Mouse (Mus musculus) neural tube, embryonic 13.5 days (tissue): ENCODE data around the gene Ank3. TPM values are rescaled to one million over a fixed set of nuclear protein-coding genes. Genes with fewer than 3 reads are reported as not detected.

Source experiments
- ATAC-seq: fragments of 200-750 bp; cut with Nextera tagmentation; 2 replicates; pipeline ENCODE4 v1.8.0; 2017; ENCODE audit warnings: low read depth, mild to moderate bottlenecking, moderate TSS enrichment, moderate library complexity
- H3K27ac ChIP-seq: fragments of 300-500 bp; sonication (generic); replicated peaks from 2 replicates; pipeline ENCODE4 v1.5.1; 2015; ENCODE audit warnings: moderate library complexity, mild to moderate bottlenecking, inconsistent platforms
- H3K27me3 ChIP-seq: fragments of 300-500 bp; sonication (generic); 2 replicates; pipeline ENCODE4 v1.6.1; 2015; ENCODE audit warnings: mild to moderate bottlenecking, inconsistent platforms
- H3K36me3 ChIP-seq: fragments of 300-500 bp; sonication (generic); 2 replicates; pipeline ENCODE4 v1.6.1; 2015; ENCODE audit warnings: mild to moderate bottlenecking, inconsistent platforms
- H3K4me1 ChIP-seq: fragments of 300-500 bp; sonication (generic); replicated peaks from 2 replicates; pipeline ENCODE4 v1.6.1; 2015; ENCODE audit warnings: inconsistent platforms
- H3K4me2 ChIP-seq: fragments of 300-500 bp; sonication (generic); 2 replicates; pipeline ENCODE4 v1.6.1; 2015; ENCODE audit warnings: inconsistent platforms, mild to moderate bottlenecking, moderate library complexity
- H3K4me3 ChIP-seq: fragments of 300-500 bp; sonication (generic); 2 replicates; pipeline ENCODE4 v1.5.1; 2015; ENCODE audit warnings: mild to moderate bottlenecking, inconsistent platforms
- H3K9ac ChIP-seq: fragments of 300-500 bp; sonication (generic); 2 replicates; pipeline ENCODE4 v1.6.1; 2015; ENCODE audit warnings: moderate library complexity, mild to moderate bottlenecking, inconsistent platforms
- H3K9me3 ChIP-seq: fragments of 300-500 bp; sonication (generic); 2 replicates; pipeline ENCODE4 v1.6.1; 2016; ENCODE audit warnings: inconsistent platforms
- WGBS: fragments of 180-500 bp; shearing (Covaris S2); methylation state at CpG from one replicate; pipeline ENCODE4 v1.1.7; 2015; 5-methylcytosine and 5-hydroxymethylcytosine counted together
- polyA plus RNA-seq: library from polyadenylated mRNA; unstranded; fragments of >200 nt; fragmentation: Nextera tagmentation; extraction: Ambion mirVana; gene quantifications from 2 replicates; pipeline ENCODE4 v1.2.1, GENCODE M21; 2015

The Ank3 gene
- polyA plus RNA-seq, 1 experiment from 2014 or later = 104 TPM

DNA sequence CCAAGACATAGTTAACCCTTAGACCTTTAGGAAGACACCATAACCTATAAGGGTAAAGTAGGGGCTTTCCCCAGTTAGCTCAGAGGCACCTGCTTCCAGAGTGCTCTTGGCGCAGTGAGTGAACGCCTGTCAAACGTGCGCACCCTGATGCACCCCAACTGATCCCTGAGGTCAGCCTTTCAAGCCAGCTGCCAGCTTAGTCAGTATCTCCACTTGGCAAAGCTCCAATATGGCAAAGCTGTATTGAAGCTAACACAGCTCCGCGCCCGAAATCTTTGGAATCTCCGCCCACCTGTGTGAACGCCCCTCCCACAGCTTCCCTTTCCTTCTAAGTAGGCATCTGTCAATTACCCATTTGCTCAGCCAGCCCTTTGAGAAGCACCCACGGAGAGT is 662.1 kb downstream of the Ank3 start:
- peaks cover 5% of the 10 kb centered on the region for H3K4me1 ChIP-seq
- no peak overlapping the region for H3K27ac ChIP-seq
- 49% methylated on average over 10 of the region's 10 CpGs for WGBS
- ATAC-seq = no peak
- H3K9me3 ChIP-seq = no peaks in the 10 kb centered on the region
- H3K27me3 ChIP-seq = no peaks in the 10 kb centered on the region
- H3K9ac ChIP-seq = no peak overlapping the region
- H3K4me2 ChIP-seq = no peak overlapping the region
- H3K4me3 ChIP-seq = no peak overlapping the region
- no peaks in the 10 kb centered on the region for H3K36me3 ChIP-seq

DNA sequence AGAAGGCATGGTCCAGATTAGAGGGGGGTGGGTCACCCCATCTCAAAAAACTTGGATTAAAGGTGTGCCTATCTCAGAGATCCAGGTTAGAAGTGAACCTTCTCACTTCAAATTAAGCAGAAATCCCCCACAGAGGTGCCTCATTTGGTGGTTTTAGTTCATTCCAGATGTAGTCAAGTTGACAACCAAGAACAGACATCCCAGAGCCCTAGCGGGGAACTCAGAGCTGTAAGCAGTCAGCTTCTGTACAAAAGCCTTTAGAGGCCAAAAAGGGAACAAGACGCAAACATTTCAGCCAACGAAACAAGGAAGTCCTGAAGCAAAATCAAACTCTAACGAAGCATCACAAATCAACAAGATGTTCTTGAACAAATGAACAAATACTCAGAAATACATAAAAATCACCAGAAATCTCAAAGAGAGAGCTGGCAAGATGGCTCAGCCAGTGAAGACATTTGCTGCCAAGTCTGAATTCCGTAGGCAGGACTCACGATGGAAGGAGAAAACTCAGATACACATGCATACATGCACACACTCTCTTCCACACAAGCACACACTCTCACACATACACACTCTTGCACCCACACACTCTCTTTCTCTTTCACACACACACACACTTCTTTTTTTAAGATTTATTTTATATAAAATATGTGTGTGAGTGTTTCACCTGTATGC is 665.4 kb downstream of the Ank3 start:
- Histone ChIP-seq H3K4me3 (no peak overlapping the region), H3K9ac (no peak overlapping the region), H3K4me1 (peaks cover 14% of the 10 kb centered on the region), H3K36me3 (no peaks in the 10 kb centered on the region), H3K9me3 (no peaks in the 10 kb centered on the region), H3K27me3 (no peaks in the 10 kb centered on the region), H3K4me2 (no peak overlapping the region), H3K27ac (no peak overlapping the region)
- ATAC-seq = no peak
- WGBS = 92% methylated on average over 6 of the region's 6 CpGs

DNA sequence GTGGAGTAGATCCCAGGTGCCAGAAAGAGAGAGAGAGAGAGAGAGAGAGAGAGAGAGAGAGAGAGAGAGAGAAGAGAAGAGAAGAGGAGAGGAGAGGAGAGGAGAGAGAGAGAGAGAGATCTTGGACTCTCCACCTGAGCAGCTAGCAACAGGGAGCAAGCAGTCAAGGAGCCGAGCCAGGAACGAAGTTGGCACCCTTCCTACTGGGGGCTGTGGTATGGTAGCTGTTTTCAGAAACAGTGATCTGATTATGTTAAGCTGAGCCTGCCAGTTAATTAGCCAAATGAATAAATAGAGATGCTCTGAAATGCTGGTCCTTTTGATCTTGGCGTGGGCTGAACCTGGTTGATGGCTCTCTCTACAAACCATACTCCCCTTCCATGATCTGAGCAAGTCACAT is 666.6 kb downstream of the Ank3 start:
- ATAC-seq = no peak
- Histone ChIP-seq H3K27me3 (no peaks in the 10 kb centered on the region), H3K9me3 (no peaks in the 10 kb centered on the region), H3K27ac (no peak overlapping the region), H3K4me3 (no peak overlapping the region), H3K4me1 (peaks cover 11% of the 10 kb centered on the region), H3K36me3 (no peaks in the 10 kb centered on the region), H3K4me2 (no peak overlapping the region), H3K9ac (no peak overlapping the region)
- WGBS = 92% methylated on average over 3 of the region's 3 CpGs

DNA sequence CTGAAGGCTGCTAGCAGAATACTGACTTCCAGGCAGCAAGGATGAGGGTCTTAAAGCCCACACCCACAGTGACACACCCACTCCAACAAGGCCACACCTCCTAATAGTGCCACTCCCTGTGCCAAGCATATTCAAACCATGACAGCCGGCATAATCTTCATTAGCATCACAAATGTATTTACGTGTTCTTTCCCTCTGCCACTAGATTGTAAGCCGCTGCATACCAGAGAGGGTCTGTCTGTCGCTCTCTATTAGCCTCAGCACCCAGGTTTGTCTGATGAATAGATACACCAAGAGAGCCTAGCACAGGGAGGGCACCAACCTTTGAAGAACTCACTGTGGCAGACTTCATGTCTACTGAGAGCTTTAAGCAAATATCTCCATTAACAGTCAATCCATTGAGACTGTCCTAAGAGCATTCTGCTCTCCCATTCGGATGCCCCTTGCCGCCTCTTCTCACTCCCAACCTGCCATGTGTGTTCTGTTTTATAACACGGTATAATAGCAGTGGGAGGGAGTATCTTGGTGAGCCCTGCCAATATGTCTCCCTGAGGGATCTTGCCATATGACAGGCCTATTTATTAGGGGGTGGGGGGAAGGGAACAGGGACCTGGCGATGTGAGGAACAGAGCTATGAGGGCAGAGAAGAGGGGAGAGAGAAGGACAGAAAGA is 668.1 kb downstream of the Ank3 start:
- peak; percentile 75 for ATAC-seq
- peaks cover 9% of the 10 kb centered on the region for H3K4me1 ChIP-seq
- H3K4me3 ChIP-seq = no peak overlapping the region
- H3K36me3 ChIP-seq = no peaks in the 10 kb centered on the region
- H3K27me3 ChIP-seq = no peaks in the 10 kb centered on the region
- peak overlapping the region; percentile 67 for H3K27ac ChIP-seq
- H3K4me2 ChIP-seq = no peak overlapping the region
- no peak overlapping the region for H3K9ac ChIP-seq
- WGBS = 32% methylated on average over 8 of the region's 8 CpGs
- H3K9me3 ChIP-seq = peaks cover 5% of the 10 kb centered on the region; the same call in 1 of the 2 replicates

DNA sequence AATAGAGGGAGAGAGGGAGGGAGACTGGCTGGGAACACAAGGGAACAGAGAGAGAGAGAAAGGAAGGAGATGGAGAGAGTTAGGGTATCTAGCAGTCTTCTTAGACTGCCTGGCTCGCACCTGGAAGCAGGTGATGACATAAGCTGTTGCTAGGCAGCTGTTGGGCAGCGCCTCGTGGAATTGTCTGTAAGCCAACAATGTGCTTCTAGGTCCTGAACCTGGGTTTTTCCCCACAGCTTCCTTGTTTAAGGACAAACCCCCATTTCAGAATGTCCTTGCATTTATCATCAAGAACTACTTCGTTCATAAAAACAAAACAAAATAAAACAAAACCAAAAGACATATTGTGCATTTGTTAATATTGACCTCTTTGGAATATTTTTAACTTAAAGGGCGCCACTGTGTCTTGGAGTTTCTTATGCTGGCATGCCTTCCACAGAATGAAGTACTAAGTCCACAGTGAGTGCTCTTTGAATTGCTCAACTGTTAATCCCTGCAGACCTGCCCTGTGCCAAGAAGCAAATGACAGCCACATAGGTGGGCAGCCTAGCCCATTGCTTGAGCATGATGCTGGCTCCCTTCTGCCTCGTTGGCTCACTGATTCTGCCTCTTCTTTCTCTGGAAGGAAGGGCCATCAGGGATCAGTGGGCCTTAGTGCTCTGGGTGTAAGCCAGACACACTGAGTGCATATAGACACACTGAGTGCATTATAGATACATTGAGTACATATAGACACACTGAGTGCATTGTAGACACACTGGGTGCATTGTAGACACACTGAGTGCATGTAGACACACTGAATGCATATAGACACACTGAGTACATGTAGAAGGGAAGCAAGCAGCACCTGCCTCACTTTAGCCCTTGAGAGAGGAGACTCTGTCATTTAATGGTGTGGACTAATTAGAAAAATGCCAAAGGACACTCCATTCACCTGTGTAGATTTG is 668.9 kb downstream of the Ank3 start:
- Histone ChIP-seq H3K4me2 (no peak overlapping the region), H3K9ac (no peak overlapping the region), H3K4me1 (peaks cover 9% of the 10 kb centered on the region), H3K4me3 (no peak overlapping the region), H3K27ac (peak overlapping the region; percentile 67), H3K36me3 (no peaks in the 10 kb centered on the region), H3K27me3 (no peaks in the 10 kb centered on the region), H3K9me3 (peaks cover 5% of the 10 kb centered on the region; the same call in 1 of the 2 replicates)
- WGBS = 69% methylated on average over 6 of the region's 6 CpGs
- peak; percentile 11; the same call in 1 of the 2 replicates for ATAC-seq

DNA sequence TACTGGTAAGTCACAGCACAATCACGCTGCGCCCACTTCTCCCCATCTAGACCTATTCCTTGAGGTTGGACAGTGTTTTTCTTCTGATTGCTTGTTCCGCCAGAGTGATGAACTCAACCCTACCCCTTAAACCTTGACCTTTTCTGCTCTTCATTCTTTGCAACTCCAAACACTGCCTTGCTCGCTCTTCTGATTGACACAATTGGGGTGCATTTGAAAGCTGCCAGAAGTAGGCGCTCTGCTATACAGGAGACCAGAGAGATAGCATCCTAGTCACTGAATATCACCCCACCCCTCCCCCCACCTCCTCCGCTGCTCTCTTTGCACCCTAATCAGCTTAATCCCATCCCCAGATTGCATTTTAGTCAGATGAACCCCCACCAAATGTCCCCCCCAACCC is 670.7 kb downstream of the Ank3 start:
- Histone ChIP-seq H3K27ac (no peak overlapping the region), H3K9ac (no peak overlapping the region), H3K27me3 (no peaks in the 10 kb centered on the region), H3K9me3 (peaks cover 5% of the 10 kb centered on the region; the same call in 1 of the 2 replicates), H3K36me3 (no peaks in the 10 kb centered on the region), H3K4me2 (no peak overlapping the region), H3K4me3 (no peak overlapping the region), H3K4me1 (peaks cover 9% of the 10 kb centered on the region)
- 61% methylated on average over 6 of the region's 6 CpGs for WGBS
- no peak for ATAC-seq

DNA sequence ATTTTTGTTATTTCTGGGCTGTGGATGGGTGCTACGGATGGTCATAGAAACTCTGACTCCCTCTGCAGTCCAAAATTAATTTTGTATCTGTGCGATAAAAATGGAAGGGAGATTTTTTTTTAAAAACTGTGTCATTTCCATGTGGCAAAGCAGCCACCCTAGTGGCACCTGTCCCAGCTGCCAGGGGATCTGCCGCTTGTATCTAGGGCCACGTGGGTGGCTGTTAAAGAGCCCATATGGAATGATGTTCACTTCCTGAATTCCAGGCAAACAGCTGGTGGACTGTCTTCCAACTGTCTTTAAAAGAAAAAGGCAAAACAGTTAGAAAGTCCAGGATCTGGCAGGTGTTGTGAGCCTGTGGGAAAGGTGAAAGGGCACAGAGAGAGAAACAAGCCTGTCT is 672.8 kb downstream of the Ank3 start:
- Histone ChIP-seq H3K9ac (no peak overlapping the region), H3K9me3 (peaks cover 5% of the 10 kb centered on the region; the same call in 1 of the 2 replicates), H3K4me3 (no peak overlapping the region), H3K27ac (no peak overlapping the region), H3K4me1 (peaks cover 9% of the 10 kb centered on the region), H3K36me3 (no peaks in the 10 kb centered on the region), H3K4me2 (no peak overlapping the region), H3K27me3 (no peaks in the 10 kb centered on the region)
- 89% methylated on average over 4 of the region's 4 CpGs for WGBS
- no peak for ATAC-seq

Other genes starting within 250 kb of the Ank3 start
- gene Rhobtb1, start 247.3 kb upstream of the Ank3 start, polyA plus RNA-seq = 14.3 and 15.1 TPM in 2 replicates
- 1.3 TPM in 2 replicates for gene A930033H14Rik, start 185.7 kb upstream of the Ank3 start, polyA plus RNA-seq
- 91.3 and 119 TPM in 2 replicates for gene Cdk1, start 45.8 kb upstream of the Ank3 start, polyA plus RNA-seq